Mouse (Mus musculus): Measurements from ENCODE around the gene Ppp1cc. TPM values are rescaled to one million over a fixed set of nuclear protein-coding genes. Genes with fewer than 3 reads are reported as not detected.
"Not testable (repeated sequence)": the region's sequence is repeated elsewhere in the genome, so short reads cannot be mapped to it uniquely, and the experiment has no call there.

Ppp1cc gene
- polyA plus RNA-seq, 1 experiment from 2014 or later = 311 TPM

DNA sequence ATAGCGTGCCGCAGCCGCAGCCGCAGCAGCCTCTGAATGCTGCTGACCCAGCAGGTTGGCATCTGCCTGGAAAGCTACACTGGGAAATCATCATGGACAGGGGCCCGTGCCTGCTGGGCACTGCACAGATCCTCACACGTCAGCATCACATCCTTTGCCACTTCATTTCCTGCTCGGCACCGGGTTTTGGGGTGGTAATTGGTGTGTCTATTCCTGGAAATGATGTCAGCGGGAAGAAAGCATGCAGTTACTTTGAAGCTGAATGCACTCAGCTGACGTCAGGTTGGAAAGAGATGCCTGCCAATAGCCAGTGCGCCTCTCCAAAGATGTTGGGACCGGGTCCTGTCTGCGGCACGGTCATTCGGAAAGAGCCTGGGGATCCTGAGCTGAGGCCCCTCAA, 14.5 kb upstream of the Ppp1cc start:
- no peaks in the 10 kb centered on the region for H3K9me3 ChIP-seq (replicated peaks; ENCODE audit: control insufficient read depth, low read length)
- H3K36me3 ChIP-seq (replicated peaks; ENCODE audit: control insufficient read depth, insufficient read depth, low read depth, low read length) = no peaks in the 10 kb centered on the region
- no peak for DNase-seq (ENCODE audit: low spot score)
- H3K4me2 ChIP-seq (ENCODE audit: low read depth, low read length) = no peak overlapping the region
- no peaks in the 10 kb centered on the region for H3K4me1 ChIP-seq (ENCODE audit: control insufficient read depth, insufficient read depth, low read length)
- no peak overlapping the region for H3K27ac ChIP-seq (replicated peaks; ENCODE audit: low read depth, low read length)
- 87% methylated on average over 15 of the region's 15 CpGs for WGBS
- no peak overlapping the region for H3K4me3 ChIP-seq (ENCODE audit: low read depth, low read length)
- no peak for ATAC-seq (replicated peaks; ENCODE audit: insufficient number of reproducible peaks, low FRiP score, low TSS enrichment, low read depth)
- no peaks in the 10 kb centered on the region for H3K27me3 ChIP-seq (ENCODE audit: control insufficient read depth, insufficient read depth, low read length)
- H3K9ac ChIP-seq (replicated peaks; ENCODE audit: low read length) = no peak overlapping the region

DNA sequence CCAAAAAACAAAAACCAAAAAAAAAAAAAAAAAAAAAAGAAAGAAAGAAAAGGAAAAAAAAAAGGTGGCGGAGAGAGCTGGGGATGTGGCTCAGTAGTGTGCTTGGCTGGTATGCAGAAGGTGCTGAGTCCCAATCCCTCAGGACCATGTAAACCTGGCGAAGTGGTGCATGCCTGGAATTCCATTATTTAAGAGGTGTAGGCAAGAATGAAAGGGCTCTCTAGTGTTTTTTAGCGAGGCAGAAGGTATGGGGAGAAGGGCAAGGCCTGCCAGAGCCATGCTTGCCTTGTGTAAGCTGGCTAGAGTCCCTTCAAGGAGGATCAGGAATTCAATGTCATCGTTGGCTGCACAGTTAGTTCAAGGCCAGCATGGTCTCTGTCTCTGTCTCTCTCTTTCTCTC, 13.3 kb upstream of the Ppp1cc start:
- Histone ChIP-seq H3K9me3 (replicated peaks; ENCODE audit: control insufficient read depth, low read length) (no peaks in the 10 kb centered on the region), H3K4me2 (ENCODE audit: low read depth, low read length) (no peak overlapping the region), H3K4me3 (ENCODE audit: low read depth, low read length) (no peak overlapping the region), H3K27me3 (ENCODE audit: control insufficient read depth, insufficient read depth, low read length) (no peaks in the 10 kb centered on the region), H3K4me1 (ENCODE audit: control insufficient read depth, insufficient read depth, low read length) (no peaks in the 10 kb centered on the region), H3K36me3 (replicated peaks; ENCODE audit: control insufficient read depth, insufficient read depth, low read depth, low read length) (no peaks in the 10 kb centered on the region), H3K27ac (replicated peaks; ENCODE audit: low read depth, low read length) (no peak overlapping the region), H3K9ac (replicated peaks; ENCODE audit: low read length) (no peak overlapping the region)
- no peak for ATAC-seq (replicated peaks; ENCODE audit: insufficient number of reproducible peaks, low FRiP score, low TSS enrichment, low read depth)
- WGBS = 90% methylated on average over 4 of the region's 4 CpGs
- no peak for DNase-seq (ENCODE audit: low spot score)

DNA sequence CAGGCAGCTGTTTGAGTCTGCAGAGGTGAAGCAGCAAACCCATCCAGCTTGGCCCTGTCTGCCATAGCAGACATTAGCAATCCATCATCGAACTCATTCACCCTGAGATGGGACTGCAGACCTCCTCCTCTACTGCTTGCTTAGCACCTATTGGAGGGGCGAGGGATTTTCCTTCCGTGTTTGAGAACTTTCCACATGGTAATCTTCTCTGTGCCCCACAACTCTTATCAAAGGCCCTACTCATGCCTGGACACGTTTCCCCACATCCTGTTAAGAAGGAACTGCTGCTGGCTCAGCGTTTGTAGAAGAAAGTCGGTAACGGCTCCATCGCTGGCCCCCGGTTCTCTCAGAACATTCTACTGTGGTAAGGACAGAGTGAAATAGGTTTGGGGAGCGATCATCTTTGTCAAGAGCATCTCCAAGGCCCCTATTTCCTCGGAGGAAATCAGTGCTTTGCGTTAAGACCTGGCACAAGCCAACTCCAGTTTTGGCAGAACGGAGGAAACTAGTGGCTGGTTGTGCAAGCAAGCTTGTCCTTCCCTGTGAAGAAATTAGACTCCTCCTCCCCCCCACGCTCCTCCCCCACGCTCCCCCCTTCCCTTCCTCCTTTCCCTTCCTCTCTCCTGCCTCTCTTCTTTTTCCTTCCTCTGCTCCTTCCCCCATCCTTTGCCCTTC, 12.6 kb upstream of the Ppp1cc start:
- Histone ChIP-seq H3K9me3 (replicated peaks; ENCODE audit: control insufficient read depth, low read length) (no peaks in the 10 kb centered on the region), H3K4me2 (ENCODE audit: low read depth, low read length) (no peak overlapping the region), H3K27ac (replicated peaks; ENCODE audit: low read depth, low read length) (peak overlapping the region; percentile 53), H3K4me1 (ENCODE audit: control insufficient read depth, insufficient read depth, low read length) (no peaks in the 10 kb centered on the region), H3K27me3 (ENCODE audit: control insufficient read depth, insufficient read depth, low read length) (no peaks in the 10 kb centered on the region), H3K4me3 (ENCODE audit: low read depth, low read length) (no peak overlapping the region), H3K9ac (replicated peaks; ENCODE audit: low read length) (no peak overlapping the region), H3K36me3 (replicated peaks; ENCODE audit: control insufficient read depth, insufficient read depth, low read depth, low read length) (no peaks in the 10 kb centered on the region)
- DNase-seq (ENCODE audit: low spot score) (no peak), ATAC-seq (replicated peaks; ENCODE audit: insufficient number of reproducible peaks, low FRiP score, low TSS enrichment, low read depth) (no peak)
- 56% methylated on average over 15 of the region's 15 CpGs for WGBS

DNA sequence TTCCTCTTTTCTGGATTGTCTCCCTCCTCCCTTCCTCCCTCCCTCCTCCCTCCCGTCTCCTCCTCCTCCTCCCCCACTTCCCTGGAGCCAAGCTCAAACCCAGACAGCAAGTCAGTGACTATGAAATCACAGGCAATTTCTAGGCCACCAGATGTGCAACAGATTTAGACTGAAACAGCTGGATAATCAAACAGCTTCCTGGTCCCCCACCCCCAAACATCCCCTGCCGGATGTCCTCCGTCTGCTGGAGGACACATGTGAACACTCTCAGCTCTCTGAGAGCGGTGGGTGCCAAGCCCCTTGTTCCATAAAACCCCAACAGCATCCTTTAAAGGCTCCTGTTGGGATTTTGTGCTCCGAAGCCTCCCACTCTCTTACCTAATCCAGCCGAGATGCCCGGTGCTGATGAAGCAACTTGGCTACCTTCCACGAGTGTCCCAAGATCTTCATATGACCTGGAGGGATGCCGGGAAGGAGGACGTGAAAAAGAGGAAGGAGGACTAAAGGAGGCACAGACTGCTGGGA, 12.0 kb upstream of the Ppp1cc start:
- no peak overlapping the region for H3K4me3 ChIP-seq (ENCODE audit: low read depth, low read length)
- H3K4me1 ChIP-seq (ENCODE audit: control insufficient read depth, insufficient read depth, low read length) = no peaks in the 10 kb centered on the region
- 36% methylated on average over 10 of the region's 10 CpGs for WGBS
- peak; percentile 78 for DNase-seq (ENCODE audit: low spot score)
- H3K36me3 ChIP-seq (replicated peaks; ENCODE audit: control insufficient read depth, insufficient read depth, low read depth, low read length) = no peaks in the 10 kb centered on the region
- no peaks in the 10 kb centered on the region for H3K27me3 ChIP-seq (ENCODE audit: control insufficient read depth, insufficient read depth, low read length)
- peak overlapping the region; percentile 53 for H3K27ac ChIP-seq (replicated peaks; ENCODE audit: low read depth, low read length)
- no peak overlapping the region for H3K4me2 ChIP-seq (ENCODE audit: low read depth, low read length)
- no peak overlapping the region for H3K9ac ChIP-seq (replicated peaks; ENCODE audit: low read length)
- ATAC-seq (replicated peaks; ENCODE audit: insufficient number of reproducible peaks, low FRiP score, low TSS enrichment, low read depth) = no peak; the same call in 1 of the 2 replicates
- H3K9me3 ChIP-seq (replicated peaks; ENCODE audit: control insufficient read depth, low read length) = no peaks in the 10 kb centered on the region

DNA sequence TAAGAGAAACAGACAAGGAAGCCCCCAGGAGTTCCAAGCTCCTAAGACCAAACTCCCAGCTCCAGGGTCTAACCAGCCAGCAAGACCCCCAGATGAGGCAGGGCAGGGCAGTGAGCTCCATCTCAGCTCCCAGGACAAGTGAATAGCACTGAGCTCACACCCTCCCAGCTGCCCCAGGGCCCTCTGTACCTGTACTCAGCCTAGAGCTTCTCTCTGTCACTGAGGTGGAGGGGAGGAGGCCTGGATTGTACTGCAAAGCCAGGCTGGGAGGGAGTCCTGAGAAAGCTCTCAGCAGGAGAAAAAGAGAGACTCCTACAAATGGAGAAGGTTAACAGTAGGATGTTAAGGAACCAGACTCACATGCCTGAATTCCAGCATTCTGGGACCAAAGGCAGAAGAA, 11.5 kb upstream of the Ppp1cc start:
- Histone ChIP-seq H3K4me2 (ENCODE audit: low read depth, low read length) (no peak overlapping the region), H3K4me3 (ENCODE audit: low read depth, low read length) (no peak overlapping the region), H3K9ac (replicated peaks; ENCODE audit: low read length) (no peak overlapping the region), H3K27ac (replicated peaks; ENCODE audit: low read depth, low read length) (peak overlapping the region; percentile 53; the same call in 1 of the 2 replicates), H3K36me3 (replicated peaks; ENCODE audit: control insufficient read depth, insufficient read depth, low read depth, low read length) (no peaks in the 10 kb centered on the region), H3K27me3 (ENCODE audit: control insufficient read depth, insufficient read depth, low read length) (no peaks in the 10 kb centered on the region), H3K4me1 (ENCODE audit: control insufficient read depth, insufficient read depth, low read length) (no peaks in the 10 kb centered on the region), H3K9me3 (replicated peaks; ENCODE audit: control insufficient read depth, low read length) (no peaks in the 10 kb centered on the region)
- DNase-seq (ENCODE audit: low spot score) = no peak
- no peak for ATAC-seq (replicated peaks; ENCODE audit: insufficient number of reproducible peaks, low FRiP score, low TSS enrichment, low read depth)

DNA sequence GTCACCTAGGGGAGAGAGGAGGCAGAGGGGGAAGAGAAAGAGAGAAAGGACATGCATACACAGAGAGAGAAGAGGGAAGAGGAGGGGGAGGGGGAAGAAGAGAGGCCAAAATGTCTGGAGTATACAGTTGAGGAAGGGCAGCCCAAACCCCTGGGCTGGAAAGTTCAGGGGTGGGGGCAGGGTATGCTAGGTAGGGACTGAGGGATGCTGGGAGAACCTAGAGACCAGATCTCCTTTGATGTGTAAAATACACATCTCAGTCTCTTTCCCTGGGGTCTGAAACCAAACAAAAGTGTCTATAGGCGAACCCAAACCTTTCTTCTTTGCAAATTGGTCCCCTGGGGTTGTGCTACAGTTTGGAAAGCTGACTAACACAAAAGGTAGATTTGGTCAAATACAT, 10.0 kb upstream of the Ppp1cc start:
- 68% methylated on average over 1 of the region's 1 CpGs for WGBS
- no peak for ATAC-seq (replicated peaks; ENCODE audit: insufficient number of reproducible peaks, low FRiP score, low TSS enrichment, low read depth)
- no peak overlapping the region for H3K4me2 ChIP-seq (ENCODE audit: low read depth, low read length)

DNA sequence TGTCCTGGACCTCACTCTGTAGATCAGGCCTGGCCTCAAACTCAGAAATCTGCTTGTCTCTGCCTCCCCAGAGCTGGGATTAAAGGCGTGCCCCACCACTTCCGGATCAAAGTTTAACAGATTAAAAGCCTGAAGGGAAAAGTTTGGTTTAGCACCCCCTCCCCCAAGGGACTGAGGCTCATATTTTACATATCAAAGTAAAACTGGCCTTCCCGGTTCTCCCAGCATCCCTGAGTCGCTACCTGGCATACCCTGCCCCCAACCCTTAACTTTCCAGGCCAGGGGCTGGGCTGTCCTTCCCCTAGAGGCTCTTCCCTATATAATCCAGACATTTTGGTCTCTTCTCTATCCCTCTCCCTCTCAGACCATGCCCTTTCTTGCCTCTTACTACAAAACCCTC, 8.8 kb upstream of the Ppp1cc start:
- Histone ChIP-seq H3K36me3 (replicated peaks; ENCODE audit: control insufficient read depth, insufficient read depth, low read depth, low read length) (no peaks in the 10 kb centered on the region), H3K27me3 (ENCODE audit: control insufficient read depth, insufficient read depth, low read length) (no peaks in the 10 kb centered on the region), H3K4me1 (ENCODE audit: control insufficient read depth, insufficient read depth, low read length) (no peaks in the 10 kb centered on the region), H3K9ac (replicated peaks; ENCODE audit: low read length) (no peak overlapping the region), H3K27ac (replicated peaks; ENCODE audit: low read depth, low read length) (no peak overlapping the region), H3K4me2 (ENCODE audit: low read depth, low read length) (no peak overlapping the region), H3K4me3 (ENCODE audit: low read depth, low read length) (no peak overlapping the region), H3K9me3 (replicated peaks; ENCODE audit: control insufficient read depth, low read length) (no peaks in the 10 kb centered on the region)
- DNase-seq (ENCODE audit: low spot score) (no peak), ATAC-seq (replicated peaks; ENCODE audit: insufficient number of reproducible peaks, low FRiP score, low TSS enrichment, low read depth) (no peak)
- 56% methylated on average over 4 of the region's 4 CpGs for WGBS

More for the DNA sequence above, 10.0 kb upstream of the Ppp1cc start:
- Histone ChIP-seq H3K4me3 (ENCODE audit: low read depth, low read length) (no peak overlapping the region), H3K27ac (replicated peaks; ENCODE audit: low read depth, low read length) (no peak overlapping the region), H3K4me1 (ENCODE audit: control insufficient read depth, insufficient read depth, low read length) (no peaks in the 10 kb centered on the region), H3K36me3 (replicated peaks; ENCODE audit: control insufficient read depth, insufficient read depth, low read depth, low read length) (no peaks in the 10 kb centered on the region), H3K9me3 (replicated peaks; ENCODE audit: control insufficient read depth, low read length) (no peaks in the 10 kb centered on the region), H3K27me3 (ENCODE audit: control insufficient read depth, insufficient read depth, low read length) (no peaks in the 10 kb centered on the region), H3K9ac (replicated peaks; ENCODE audit: low read length) (no peak overlapping the region)
- DNase-seq (ENCODE audit: low spot score) = no peak

DNA sequence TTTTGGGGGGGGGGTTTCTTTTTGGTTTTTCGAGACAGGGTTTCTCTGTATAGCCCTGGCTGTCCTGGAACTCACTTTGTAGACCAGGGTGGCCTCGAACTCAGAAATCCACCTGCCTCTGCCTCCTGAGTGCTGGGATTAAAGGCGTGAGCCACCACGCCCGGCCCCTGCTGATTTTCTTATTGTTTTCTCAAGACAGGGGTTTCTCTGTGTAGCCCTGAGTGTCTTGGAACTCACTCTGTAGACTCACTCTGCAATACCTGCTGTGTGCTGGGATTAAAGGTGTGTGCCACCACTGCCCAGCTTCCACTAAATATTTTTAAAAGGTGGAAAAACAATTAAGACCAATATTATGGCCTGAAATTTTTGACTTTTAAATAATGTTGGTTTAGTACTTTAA, 5.6 kb upstream of the Ppp1cc start:
- 82% methylated on average over 5 of the region's 5 CpGs for WGBS
- not testable (repeated sequence) for H3K4me1 ChIP-seq (ENCODE audit: control insufficient read depth, insufficient read depth, low read length); H3K36me3 ChIP-seq (replicated peaks; ENCODE audit: control insufficient read depth, insufficient read depth, low read depth, low read length); ATAC-seq (replicated peaks; ENCODE audit: insufficient number of reproducible peaks, low FRiP score, low TSS enrichment, low read depth); H3K27me3 ChIP-seq (ENCODE audit: control insufficient read depth, insufficient read depth, low read length); H3K9ac ChIP-seq (replicated peaks; ENCODE audit: low read length); H3K4me3 ChIP-seq (ENCODE audit: low read depth, low read length); H3K4me2 ChIP-seq (ENCODE audit: low read depth, low read length); H3K9me3 ChIP-seq (replicated peaks; ENCODE audit: control insufficient read depth, low read length); H3K27ac ChIP-seq (replicated peaks; ENCODE audit: low read depth, low read length); DNase-seq (ENCODE audit: low spot score)

All from embryonic facial prominence, embryonic 11.5 days (tissue).